Mouse (Mus musculus): ENCODE measurements around the gene Scaf8. TPM values are rescaled to one million over a fixed set of nuclear protein-coding genes. Genes with fewer than 3 reads are reported as not detected.
"Not testable (repeated sequence)": the region's sequence is repeated elsewhere in the genome, so short reads cannot be mapped to it uniquely, and the experiment has no call there.

The Scaf8 gene
- total and polyA plus RNA-seq, 2 experiments from 2014 or later, result 15.8 to 56.0 TPM

GRCm38 (mm10) chr17:3082756-3083749 is 31.7 kb upstream of the Scaf8 start:
- not testable (repeated sequence) for H3K9me3 ChIP-seq (ENCODE audit: low read length); H3K9ac ChIP-seq (replicated peaks; ENCODE audit: low read length, poor library complexity, severe bottlenecking); H3K27me3 ChIP-seq (ENCODE audit: insufficient read depth, low read length); H3K36me3 ChIP-seq (ENCODE audit: insufficient read depth, low read length); ATAC-seq (ENCODE audit: low FRiP score); H3K4me1 ChIP-seq (ENCODE audit: insufficient read depth, low read length); H3K27ac ChIP-seq (ENCODE audit: low read depth, low read length)
- DNase-seq (ENCODE audit: low spot score), result peak; percentile 58
- peak overlapping the region; percentile 44 for H3K4me3 ChIP-seq (ENCODE audit: low read depth, low read length)
- WGBS, result 2% methylated on average over 25 of the region's 25 CpGs
- H3K4me2 ChIP-seq (ENCODE audit: low read depth, low read length, poor library complexity, severe bottlenecking), result peak overlapping the region; percentile 20; the same call in 1 of the 2 replicates
- peak; percentile 54 for TF ChIP-seq CTCF (IDR thresholded peaks at IDR 0.05)

- Histone ChIP-seq H3K36me3 (ENCODE audit: insufficient read depth, low read length) (no peaks in the 10 kb centered on the region), H3K9me3 (ENCODE audit: low read length) (no peaks in the 10 kb centered on the region), H3K4me2 (ENCODE audit: low read depth, low read length, poor library complexity, severe bottlenecking) (peak overlapping the region; percentile 49), H3K27me3 (ENCODE audit: insufficient read depth, low read length) (no peaks in the 10 kb centered on the region), H3K9ac (replicated peaks; ENCODE audit: low read length, poor library complexity, severe bottlenecking) (peak overlapping the region; percentile 44; the same call in 1 of the 2 replicates), H3K4me1 (ENCODE audit: insufficient read depth, low read length) (no peaks in the 10 kb centered on the region), H3K27ac (ENCODE audit: low read depth, low read length) (peak overlapping the region; percentile 82), H3K4me3 (ENCODE audit: low read depth, low read length) (peak overlapping the region; percentile 44)
- DNase-seq (ENCODE audit: low spot score) (peak; percentile 98), ATAC-seq (ENCODE audit: low FRiP score) (peak; percentile 82)
- WGBS, result under 1% methylated on average over 38 of the region's 40 CpGs
- TF ChIP-seq CTCF (IDR thresholded peaks at IDR 0.05), result no peak
Measured at GRCm38 (mm10) chr17:3083886-3084550, 30.8 kb upstream of the Scaf8 start.

GRCm38 (mm10) chr17:3084551-3084930 is 30.2 kb upstream of the Scaf8 start:
- Histone ChIP-seq H3K27ac (ENCODE audit: low read depth, low read length) (peak overlapping the region; percentile 82), H3K4me2 (ENCODE audit: low read depth, low read length, poor library complexity, severe bottlenecking) (peak overlapping the region; percentile 49), H3K4me1 (ENCODE audit: insufficient read depth, low read length) (no peaks in the 10 kb centered on the region), H3K9me3 (ENCODE audit: low read length) (no peaks in the 10 kb centered on the region), H3K27me3 (ENCODE audit: insufficient read depth, low read length) (no peaks in the 10 kb centered on the region), H3K36me3 (ENCODE audit: insufficient read depth, low read length) (no peaks in the 10 kb centered on the region), H3K4me3 (ENCODE audit: low read depth, low read length) (peak overlapping the region; percentile 44), H3K9ac (replicated peaks; ENCODE audit: low read length, poor library complexity, severe bottlenecking) (peak overlapping the region; percentile 15; the same call in 1 of the 2 replicates)
- DNase-seq (ENCODE audit: low spot score) (peak; percentile 73), ATAC-seq (ENCODE audit: low FRiP score) (peak; percentile 49; the same call in 1 of the 2 replicates)
- under 1% methylated on average over 29 of the region's 31 CpGs for WGBS
- TF ChIP-seq CTCF (IDR thresholded peaks at IDR 0.05), result peak; percentile 81

GRCm38 (mm10) chr17:3085152-3085551 is 29.6 kb upstream of the Scaf8 start:
- 72% methylated on average over 3 of the region's 3 CpGs for WGBS
- Histone ChIP-seq H3K36me3 (ENCODE audit: insufficient read depth, low read length) (no peaks in the 10 kb centered on the region), H3K9me3 (ENCODE audit: low read length) (no peaks in the 10 kb centered on the region), H3K4me1 (ENCODE audit: insufficient read depth, low read length) (no peaks in the 10 kb centered on the region), H3K27ac (ENCODE audit: low read depth, low read length) (peak overlapping the region; percentile 82; the same call in 1 of the 2 replicates), H3K9ac (replicated peaks; ENCODE audit: low read length, poor library complexity, severe bottlenecking) (peak overlapping the region; percentile 15; the same call in 1 of the 2 replicates), H3K4me3 (ENCODE audit: low read depth, low read length) (peak overlapping the region; percentile 44), H3K4me2 (ENCODE audit: low read depth, low read length, poor library complexity, severe bottlenecking) (peak overlapping the region; percentile 49), H3K27me3 (ENCODE audit: insufficient read depth, low read length) (no peaks in the 10 kb centered on the region)
- TF ChIP-seq CTCF (IDR thresholded peaks at IDR 0.05), result no peak
- DNase-seq (ENCODE audit: low spot score), result no peak
- ATAC-seq (ENCODE audit: low FRiP score), result no peak

- Histone ChIP-seq H3K27ac (ENCODE audit: low read depth, low read length) (no peak overlapping the region), H3K9ac (replicated peaks; ENCODE audit: low read length, poor library complexity, severe bottlenecking) (no peak overlapping the region), H3K9me3 (ENCODE audit: low read length) (no peaks in the 10 kb centered on the region), H3K4me2 (ENCODE audit: low read depth, low read length, poor library complexity, severe bottlenecking) (no peak overlapping the region), H3K4me3 (ENCODE audit: low read depth, low read length) (no peak overlapping the region), H3K36me3 (ENCODE audit: insufficient read depth, low read length) (no peaks in the 10 kb centered on the region), H3K4me1 (ENCODE audit: insufficient read depth, low read length) (no peaks in the 10 kb centered on the region), H3K27me3 (ENCODE audit: insufficient read depth, low read length) (no peaks in the 10 kb centered on the region)
- 56% methylated on average over 4 of the region's 4 CpGs for WGBS
- DNase-seq (ENCODE audit: low spot score), result no peak
- ATAC-seq (ENCODE audit: low FRiP score), result no peak
- TF ChIP-seq CTCF (IDR thresholded peaks at IDR 0.05), result no peak
Measured at GRCm38 (mm10) chr17:3092682-3093081, 22.1 kb upstream of the Scaf8 start.
